Mouse (Mus musculus) layer of hippocampus, adult 9-11 months (tissue): ENCODE data around the gene Snx11.

Experiments used
- DNase-seq: peaks from one replicate; pipeline ENCODE4 v3.0.0; 2022

The Snx11 gene

DNA sequence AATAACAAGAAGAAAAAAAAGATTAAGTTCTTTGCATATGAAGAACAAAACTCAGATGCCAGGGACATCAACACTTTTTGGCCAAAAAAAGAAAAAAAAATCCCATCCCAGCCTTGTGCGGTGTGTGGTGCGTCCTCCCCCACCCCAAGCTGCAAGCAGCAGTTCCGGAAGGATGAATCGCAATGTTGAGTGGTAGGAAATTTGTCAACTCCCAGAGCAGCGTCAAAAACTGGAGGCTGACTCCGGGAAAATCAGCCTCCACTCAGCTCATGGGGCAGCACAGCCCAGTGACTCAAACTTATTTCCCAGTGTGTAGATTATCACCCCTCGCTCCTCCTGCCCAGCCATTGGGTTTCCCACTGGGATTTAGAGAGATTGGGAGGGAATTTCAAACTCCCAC, 15.4 kb downstream of the Snx11 start:
- no peak for DNase-seq

DNA sequence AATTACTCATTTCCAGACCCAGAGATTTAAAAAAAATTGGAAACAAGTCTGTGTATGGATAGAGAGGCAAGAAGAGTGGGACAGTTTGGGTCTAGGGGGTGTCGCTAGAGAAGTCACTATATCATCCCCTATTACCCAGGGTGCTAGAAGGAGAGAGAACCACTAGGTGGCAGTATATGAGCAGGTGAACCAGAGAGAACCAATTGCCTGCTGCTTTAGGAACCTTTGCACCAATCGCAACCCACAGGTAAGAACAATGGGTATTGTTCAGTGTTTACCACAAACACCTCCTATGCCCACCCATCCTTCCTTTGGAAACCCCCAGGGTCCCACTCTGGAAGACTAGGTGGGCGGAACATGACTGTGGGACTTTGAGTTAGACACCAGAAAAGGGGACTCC, 17.3 kb downstream of the Snx11 start:
- peak; percentile 45 for DNase-seq

DNA sequence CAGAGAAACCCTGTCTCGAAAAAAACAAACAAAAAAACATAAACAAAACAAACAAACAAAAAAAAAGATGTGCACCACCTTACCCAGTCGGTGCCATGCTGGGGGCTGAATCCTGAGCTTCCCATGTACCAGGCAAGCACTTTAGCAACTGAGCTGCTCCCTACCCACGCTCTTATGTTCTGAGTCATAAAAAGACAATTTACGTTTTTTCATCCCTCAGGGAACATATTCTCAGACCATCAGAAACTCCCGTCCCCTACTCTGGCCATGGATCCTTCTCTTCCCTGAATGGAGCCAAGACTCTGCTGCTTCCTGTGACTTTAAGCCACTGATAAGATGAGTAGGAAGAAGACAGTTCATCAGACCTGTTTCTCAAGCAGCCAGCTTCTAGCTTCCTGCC, 19.0 kb downstream of the Snx11 start:
- no peak for DNase-seq

- no peak for DNase-seq
Measured at GRCm38 (mm10) chr11:96757421-96757820, 19.9 kb downstream of the Snx11 start.

- no peak for DNase-seq
Measured at GRCm38 (mm10) chr11:96755298-96755697, 22.1 kb downstream of the Snx11 start.

- DNase-seq, result no peak
Measured at GRCm38 (mm10) chr11:96747555-96747954, 29.8 kb downstream of the Snx11 start.

DNA sequence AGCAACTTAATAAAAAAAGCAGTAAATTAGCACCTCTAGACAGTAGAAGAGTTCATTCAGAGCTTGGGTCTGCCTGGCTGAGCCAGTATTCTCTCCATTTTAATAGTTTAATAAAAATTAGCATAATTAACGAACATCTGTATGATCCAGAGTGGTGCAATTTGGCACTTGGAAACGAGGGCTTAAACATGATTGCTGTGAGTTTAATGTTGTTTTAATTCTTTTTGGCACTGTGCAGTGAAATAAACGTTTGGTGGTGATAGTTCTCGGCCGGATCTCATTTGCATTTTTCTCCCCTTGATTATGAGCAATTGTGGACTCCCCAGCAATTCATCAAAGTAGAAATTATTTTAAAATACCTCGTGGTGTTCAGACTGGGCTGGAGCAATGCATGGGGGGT, 30.7 kb downstream of the Snx11 start:
- no peak for DNase-seq

DNA sequence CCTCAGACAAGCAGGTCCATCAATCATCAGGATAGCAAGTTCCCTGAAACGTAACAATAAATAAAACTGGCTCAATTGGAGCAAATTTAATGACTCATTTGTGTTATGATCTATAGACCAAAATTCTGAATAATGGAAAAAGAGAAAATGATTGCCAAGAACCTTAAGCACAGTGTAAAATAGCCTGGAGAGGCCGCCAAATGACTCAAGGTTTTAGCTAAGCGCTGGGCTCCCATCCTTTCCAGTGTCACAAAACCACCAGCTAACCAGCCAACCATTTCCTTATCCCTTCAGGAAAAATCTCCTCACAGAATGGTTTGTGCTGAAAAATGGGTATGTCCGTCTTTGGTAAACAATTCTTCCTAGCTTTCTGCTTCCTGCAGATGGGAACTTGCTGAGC, 33.5 kb downstream of the Snx11 start:
- DNase-seq, result no peak

DNA sequence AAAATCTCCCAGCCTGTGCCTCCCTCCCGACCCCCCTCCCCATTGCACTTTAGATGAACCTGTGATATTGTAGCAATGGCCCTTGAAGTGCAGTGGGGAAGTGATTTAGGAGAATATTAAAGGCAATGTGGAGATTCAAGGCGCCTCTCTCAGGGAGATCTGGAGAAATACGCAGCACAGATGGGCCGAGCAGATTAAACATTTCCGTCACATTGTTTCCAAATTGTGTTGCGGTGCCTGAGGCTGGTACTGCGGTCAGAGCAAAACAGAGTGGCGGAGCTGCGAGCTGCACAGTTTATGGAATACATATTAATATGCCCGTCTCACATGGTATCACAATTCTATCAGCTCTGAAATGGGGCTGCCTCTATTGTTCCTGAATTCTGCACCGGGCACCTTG, 34.4 kb downstream of the Snx11 start:
- DNase-seq, result peak; percentile 41

GRCm38 (mm10) chr11:96741995-96742394, 35.4 kb downstream of the Snx11 start:
- DNase-seq, result peak; percentile 56

- DNase-seq, result no peak
Measured at GRCm38 (mm10) chr11:96740796-96741195, 36.6 kb downstream of the Snx11 start.

DNA sequence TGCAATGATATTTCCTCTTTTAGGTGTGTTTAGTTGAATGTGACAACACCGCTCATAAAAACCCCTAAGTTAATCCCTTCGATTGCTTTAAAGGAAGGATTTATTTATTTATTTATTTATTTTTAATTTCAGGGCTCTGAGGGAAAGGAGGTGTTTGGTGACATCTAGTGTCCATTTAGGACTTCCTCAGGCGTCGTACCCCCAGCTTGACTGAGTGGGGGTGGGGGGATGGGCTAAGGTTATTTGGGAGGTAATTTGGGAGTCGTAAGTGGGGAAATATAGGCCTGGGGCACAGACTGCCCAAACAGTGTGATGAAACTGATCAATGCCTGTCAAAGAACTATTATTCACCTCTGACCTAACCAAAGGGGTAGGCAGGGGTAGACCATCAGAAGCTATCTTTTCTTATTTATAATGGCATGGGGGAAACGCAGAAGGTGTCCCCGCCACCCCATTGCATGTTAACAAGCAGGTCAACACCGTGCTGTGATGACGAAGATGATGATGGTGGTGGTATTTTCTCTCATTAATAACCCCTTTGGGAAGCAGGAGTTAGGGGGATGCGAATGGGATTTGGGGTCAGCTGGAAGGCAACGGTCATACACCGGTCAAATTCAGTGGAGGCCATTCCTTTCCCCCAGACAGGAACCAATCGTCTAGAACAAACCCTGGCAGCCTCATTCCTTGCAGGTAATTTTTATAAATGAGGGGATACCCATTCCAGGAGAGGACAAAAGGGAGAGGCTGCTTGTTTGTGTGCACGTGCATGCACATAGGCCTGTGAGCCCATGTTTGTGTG, 39.5 kb downstream of the Snx11 start:
- DNase-seq, result no peak

GRCm38 (mm10) chr11:96736361-96736760, 41.0 kb downstream of the Snx11 start:
- DNase-seq, result no peak

GRCm38 (mm10) chr11:96735908-96736307, 41.5 kb downstream of the Snx11 start:
- DNase-seq, result peak; percentile 49

- no peak for DNase-seq
Measured at GRCm38 (mm10) chr11:96732657-96733056, 44.7 kb downstream of the Snx11 start.

DNA sequence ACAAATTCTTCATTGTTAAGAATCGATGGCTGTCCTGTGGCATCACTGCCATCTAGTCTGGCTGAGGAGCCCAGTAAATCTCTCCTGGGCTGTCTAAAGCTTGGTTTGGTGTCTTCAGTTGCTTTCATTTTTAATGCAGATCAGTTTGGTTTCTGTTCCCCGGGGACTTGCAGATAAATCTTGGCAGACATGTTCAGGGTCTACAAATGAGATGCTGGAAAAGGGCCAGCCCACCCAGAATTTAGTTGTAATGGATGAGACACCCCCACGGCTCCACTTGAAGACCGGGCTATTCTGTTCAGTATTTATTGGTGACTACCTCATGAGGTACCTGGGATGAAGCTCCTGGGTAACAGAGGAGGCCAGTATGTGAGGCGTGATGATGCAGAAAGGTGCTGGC, 47.0 kb downstream of the Snx11 start:
- no peak for DNase-seq

DNA sequence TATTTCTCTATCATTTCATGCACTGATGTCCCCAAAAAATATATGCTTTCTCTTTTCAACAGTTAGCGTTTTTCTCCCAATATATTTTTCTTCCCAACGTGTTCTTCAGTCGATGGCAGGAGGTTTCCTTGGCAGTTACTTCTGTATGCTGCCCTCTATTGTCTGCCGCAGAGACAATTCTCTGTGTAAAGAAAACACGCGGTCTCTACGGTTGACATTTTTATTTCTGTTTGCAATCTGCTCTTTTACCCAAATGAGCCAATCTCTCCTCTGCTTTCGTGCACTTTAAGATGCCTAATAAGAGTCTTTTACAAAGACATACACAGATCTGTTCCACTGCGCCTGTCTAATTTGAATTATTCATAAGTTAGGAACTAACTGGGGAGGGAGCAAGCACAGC, 47.9 kb downstream of the Snx11 start:
- DNase-seq, result peak; percentile 27

- DNase-seq, result no peak
Measured at GRCm38 (mm10) chr11:96728577-96728976, 48.8 kb downstream of the Snx11 start.

- DNase-seq, result no peak
Measured at GRCm38 (mm10) chr11:96725833-96726232, 51.5 kb downstream of the Snx11 start.

DNA sequence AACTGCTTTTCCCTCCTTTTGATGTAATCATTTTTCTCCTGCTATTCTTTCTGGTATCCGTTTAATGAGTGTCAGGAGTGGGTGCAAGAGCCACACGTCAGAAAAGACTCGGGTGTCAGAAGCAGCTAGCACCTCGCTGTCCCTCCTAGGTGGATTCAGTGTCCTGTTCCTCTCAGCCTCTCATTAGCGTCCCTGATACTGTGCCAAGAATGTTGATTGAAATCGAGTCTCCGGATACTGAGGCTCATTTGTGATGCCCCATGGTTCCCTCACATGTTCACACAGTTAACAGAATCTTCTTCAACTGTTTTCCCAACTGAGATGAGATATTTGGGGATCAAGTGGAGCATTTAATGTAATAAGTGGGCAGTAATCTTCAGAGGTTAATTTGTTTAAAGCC, 58.8 kb downstream of the Snx11 start:
- no peak for DNase-seq
